Mouse (Mus musculus): ENCODE data around the gene Rimbp3. TPM values are rescaled to one million over a fixed set of nuclear protein-coding genes. Genes with fewer than 3 reads are reported as not detected.

Rimbp3 gene
- 0.81 and 1.0 TPM in 2 replicates for polyA plus RNA-seq (2012; rRNA removed)

GRCm38 (mm10) chr16:17208389-17209361 lies at the start of gene Rimbp3:
Rimbp3 (plus strand) TSS chr16:17208603.

GRCm38 (mm10) chr16:17202549-17202948 lies 5.9 kb upstream of the Rimbp3 start, which contains the start of gene Ube2l3:
Ube2l3 (minus strand) TSS chr16:17202649.

GRCm38 (mm10) chr16:17232794-17233701 lies 24.6 kb downstream of the Rimbp3 start, which contains the start of gene Hic2:
Hic2 (plus strand) TSS chr16:17233572.

Other genes with a start within 250 kb of the Rimbp3 start
- gene Mapk1, start 225.2 kb upstream of the Rimbp3 start, polyA plus RNA-seq (2012; rRNA removed) = 112 and 141 TPM in 2 replicates
- gene Ypel1, start 138.9 kb upstream of the Rimbp3 start, polyA plus RNA-seq (2012; rRNA removed) = 34.7 and 48.8 TPM in 2 replicates
- gene Ppil2, start 97.3 kb upstream of the Rimbp3 start, polyA plus RNA-seq (2012; rRNA removed) = 96.2 and 130 TPM in 2 replicates
- 119 and 159 TPM in 2 replicates for gene 2610318N02Rik, start 83.4 kb upstream of the Rimbp3 start, polyA plus RNA-seq (2012; rRNA removed)
- 35.9 and 36.1 TPM in 2 replicates for gene Sdf2l1, start 76.2 kb upstream of the Rimbp3 start, polyA plus RNA-seq (2012; rRNA removed)
- gene Ydjc, start 64.0 kb upstream of the Rimbp3 start, polyA plus RNA-seq (2012; rRNA removed) = 9.8 and 10.6 TPM in 2 replicates
- gene Ccdc116, start 61.4 kb upstream of the Rimbp3 start, polyA plus RNA-seq (2012; rRNA removed) = 1.7 and 1.9 TPM in 2 replicates
- 157 and 191 TPM in 2 replicates for gene Ube2l3, start 6.0 kb upstream of the Rimbp3 start, polyA plus RNA-seq (2012; rRNA removed)
- gene Hic2, start 25.0 kb downstream of the Rimbp3 start, polyA plus RNA-seq (2012; rRNA removed) = 13.4 and 13.9 TPM in 2 replicates
- gene Tmem191c, start 67.5 kb downstream of the Rimbp3 start, polyA plus RNA-seq (2012; rRNA removed) = 24.4 and 41.8 TPM in 2 replicates
- gene Serpind1, start 122.8 kb downstream of the Rimbp3 start, polyA plus RNA-seq (2012; rRNA removed) = 3.5 and 5.9 TPM in 2 replicates
- gene Snap29, start 197.4 kb downstream of the Rimbp3 start, polyA plus RNA-seq (2012; rRNA removed) = 7.0 and 10.6 TPM in 2 replicates
- gene Pi4ka, start 197.7 kb downstream of the Rimbp3 start, polyA plus RNA-seq (2012; rRNA removed) = 52.9 and 69.5 TPM in 2 replicates
- gene Crkl, start 243.4 kb downstream of the Rimbp3 start, polyA plus RNA-seq (2012; rRNA removed) = 33.1 and 39.4 TPM in 2 replicates

All from central nervous system, embryonic 11.5 days (tissue).